Mouse (Mus musculus): ENCODE measurements around the gene Pagr1b. TPM values are rescaled to one million over a fixed set of nuclear protein-coding genes. Genes with fewer than 3 reads are reported as not detected.

Gene Pagr1b
- polyA plus RNA-seq, 1 experiment from 2014 or later: not detected

- Histone ChIP-seq H3K4me3 (replicated peaks) (no peak overlapping the region), H3K36me3 (replicated peaks) (no peaks in the 10 kb centered on the region), H3K4me1 (replicated peaks) (no peaks in the 10 kb centered on the region), H3K9me3 (replicated peaks) (no peaks in the 10 kb centered on the region), H3K9ac (no peak overlapping the region), H3K4me2 (no peak overlapping the region), H3K27me3 (peaks cover 24% of the 10 kb centered on the region), H3K27ac (replicated peaks) (no peak overlapping the region)
- WGBS (ENCODE audit: insufficient replicate concordance): 42% methylated on average over 3 of the region's 3 CpGs
- no peak for ATAC-seq (ENCODE audit: insufficient read depth)
Observed at GRCm38 (mm10) chr7:126965568-126965967, 50.7 kb downstream of the Pagr1b start.

GRCm38 (mm10) chr7:126963548-126964286, 52.6 kb downstream of the Pagr1b start:
- peaks cover 24% of the 10 kb centered on the region for H3K27me3 ChIP-seq
- WGBS (ENCODE audit: insufficient replicate concordance): 28% methylated on average over 19 of the region's 19 CpGs
- no peak overlapping the region for H3K4me2 ChIP-seq
- H3K4me1 ChIP-seq (replicated peaks): no peaks in the 10 kb centered on the region
- ATAC-seq (ENCODE audit: insufficient read depth): no peak
- no peak overlapping the region for H3K4me3 ChIP-seq (replicated peaks)
- H3K27ac ChIP-seq (replicated peaks): no peak overlapping the region
- H3K9me3 ChIP-seq (replicated peaks): no peaks in the 10 kb centered on the region
- no peaks in the 10 kb centered on the region for H3K36me3 ChIP-seq (replicated peaks)
- H3K9ac ChIP-seq: no peak overlapping the region

- Histone ChIP-seq H3K4me1 (replicated peaks) (no peaks in the 10 kb centered on the region), H3K4me3 (replicated peaks) (no peak overlapping the region), H3K36me3 (replicated peaks) (no peaks in the 10 kb centered on the region), H3K27ac (replicated peaks) (no peak overlapping the region), H3K9me3 (replicated peaks) (no peaks in the 10 kb centered on the region), H3K4me2 (no peak overlapping the region), H3K9ac (no peak overlapping the region), H3K27me3 (peaks cover 24% of the 10 kb centered on the region)
- 62% methylated on average over 4 of the region's 4 CpGs for WGBS (ENCODE audit: insufficient replicate concordance)
- no peak for ATAC-seq (ENCODE audit: insufficient read depth)
Observed at GRCm38 (mm10) chr7:126961965-126962364, 54.3 kb downstream of the Pagr1b start.

- WGBS (ENCODE audit: insufficient replicate concordance): 67% methylated on average over 5 of the region's 5 CpGs
- Histone ChIP-seq H3K4me3 (replicated peaks) (no peak overlapping the region), H3K9ac (no peak overlapping the region), H3K36me3 (replicated peaks) (no peaks in the 10 kb centered on the region), H3K27ac (replicated peaks) (no peak overlapping the region), H3K4me1 (replicated peaks) (no peaks in the 10 kb centered on the region), H3K4me2 (no peak overlapping the region), H3K9me3 (replicated peaks) (no peaks in the 10 kb centered on the region), H3K27me3 (peaks cover 24% of the 10 kb centered on the region)
- ATAC-seq (ENCODE audit: insufficient read depth): no peak
Observed at GRCm38 (mm10) chr7:126961095-126961494, 55.2 kb downstream of the Pagr1b start.

- Histone ChIP-seq H3K4me3 (replicated peaks) (no peak overlapping the region), H3K27me3 (peaks cover 24% of the 10 kb centered on the region), H3K4me2 (no peak overlapping the region), H3K27ac (replicated peaks) (no peak overlapping the region), H3K36me3 (replicated peaks) (no peaks in the 10 kb centered on the region), H3K9ac (no peak overlapping the region), H3K9me3 (replicated peaks) (no peaks in the 10 kb centered on the region), H3K4me1 (replicated peaks) (no peaks in the 10 kb centered on the region)
- 33% methylated on average over 9 of the region's 9 CpGs for WGBS (ENCODE audit: insufficient replicate concordance)
- ATAC-seq (ENCODE audit: insufficient read depth): no peak
Observed at GRCm38 (mm10) chr7:126959780-126960179, 56.5 kb downstream of the Pagr1b start.

- WGBS (ENCODE audit: insufficient replicate concordance): 31% methylated on average over 3 of the region's 3 CpGs
- no peak overlapping the region for H3K4me3 ChIP-seq (replicated peaks)
- H3K4me2 ChIP-seq: no peak overlapping the region
- no peak overlapping the region for H3K9ac ChIP-seq
- H3K36me3 ChIP-seq (replicated peaks): no peaks in the 10 kb centered on the region
- no peak overlapping the region for H3K27ac ChIP-seq (replicated peaks)
- H3K27me3 ChIP-seq: peaks cover 38% of the 10 kb centered on the region
- H3K9me3 ChIP-seq (replicated peaks): no peaks in the 10 kb centered on the region
- ATAC-seq (ENCODE audit: insufficient read depth): no peak
- peaks cover 10% of the 10 kb centered on the region for H3K4me1 ChIP-seq (replicated peaks)
Observed at GRCm38 (mm10) chr7:126955125-126955524, 61.2 kb downstream of the Pagr1b start.

GRCm38 (mm10) chr7:126952646-126953045, 63.6 kb downstream of the Pagr1b start:
- 1% methylated on average over 8 of the region's 8 CpGs for WGBS (ENCODE audit: insufficient replicate concordance)
- Histone ChIP-seq H3K4me3 (replicated peaks) (no peak overlapping the region), H3K9me3 (replicated peaks) (no peaks in the 10 kb centered on the region), H3K27ac (replicated peaks) (no peak overlapping the region), H3K36me3 (replicated peaks) (no peaks in the 10 kb centered on the region), H3K9ac (no peak overlapping the region), H3K27me3 (peaks cover 55% of the 10 kb centered on the region), H3K4me2 (no peak overlapping the region), H3K4me1 (replicated peaks) (peaks cover 20% of the 10 kb centered on the region)
- no peak for ATAC-seq (ENCODE audit: insufficient read depth)

- Histone ChIP-seq H3K9ac (no peak overlapping the region), H3K36me3 (replicated peaks) (no peaks in the 10 kb centered on the region), H3K4me2 (no peak overlapping the region), H3K4me3 (replicated peaks) (no peak overlapping the region), H3K27me3 (peaks cover 55% of the 10 kb centered on the region), H3K4me1 (replicated peaks) (peaks cover 20% of the 10 kb centered on the region), H3K27ac (replicated peaks) (no peak overlapping the region), H3K9me3 (replicated peaks) (no peaks in the 10 kb centered on the region)
- 16% methylated on average over 4 of the region's 4 CpGs for WGBS (ENCODE audit: insufficient replicate concordance)
- ATAC-seq (ENCODE audit: insufficient read depth): no peak
Observed at GRCm38 (mm10) chr7:126951741-126952140, 64.5 kb downstream of the Pagr1b start.

Small RNA genes lying within 50 kb of the gene (microRNA-seq; reads per million reads assigned to microRNA genes)
- gene Gm44343: not detected

Other genes starting within 250 kb of the Pagr1b start
- gene Ypel3, start 239.5 kb downstream of the Pagr1b start, polyA plus RNA-seq (2015; fragmentation: Nextera tagmentation; extraction: Ambion mirVana): 103 and 119 TPM in 2 replicates
- 0.50 and 0.79 TPM in 2 replicates for gene Tbx6, start 235.0 kb downstream of the Pagr1b start, polyA plus RNA-seq (2015; fragmentation: Nextera tagmentation; extraction: Ambion mirVana)
- 107 and 113 TPM in 2 replicates for gene Ppp4c, start 224.0 kb downstream of the Pagr1b start, polyA plus RNA-seq (2015; fragmentation: Nextera tagmentation; extraction: Ambion mirVana)
- gene Fam57b, start 218.8 kb downstream of the Pagr1b start, polyA plus RNA-seq (2015; fragmentation: Nextera tagmentation; extraction: Ambion mirVana): not detected in 2 replicates
- not detected in 2 replicates for gene 4930451I11Rik, start 184.8 kb downstream of the Pagr1b start, polyA plus RNA-seq (2015; fragmentation: Nextera tagmentation; extraction: Ambion mirVana)
- gene Doc2a, start 169.1 kb downstream of the Pagr1b start, polyA plus RNA-seq (2015; fragmentation: Nextera tagmentation; extraction: Ambion mirVana): 0.09 TPM in 1 of 2 replicates, not detected in the other
- gene Hirip3, start 154.5 kb downstream of the Pagr1b start, polyA plus RNA-seq (2015; fragmentation: Nextera tagmentation; extraction: Ambion mirVana): 8.6 and 13.6 TPM in 2 replicates
- 29.4 and 33.9 TPM in 2 replicates for gene Ino80e, start 154.1 kb downstream of the Pagr1b start, polyA plus RNA-seq (2015; fragmentation: Nextera tagmentation; extraction: Ambion mirVana)
- gene Taok2, start 131.8 kb downstream of the Pagr1b start, polyA plus RNA-seq (2015; fragmentation: Nextera tagmentation; extraction: Ambion mirVana): 11.3 and 12.9 TPM in 2 replicates
- gene Tmem219, start 93.6 kb downstream of the Pagr1b start, polyA plus RNA-seq (2015; fragmentation: Nextera tagmentation; extraction: Ambion mirVana): 17.0 and 19.3 TPM in 2 replicates
- 4.1 and 5.0 TPM in 2 replicates for gene Kctd13, start 87.6 kb downstream of the Pagr1b start, polyA plus RNA-seq (2015; fragmentation: Nextera tagmentation; extraction: Ambion mirVana)
- not detected in 2 replicates for gene Asphd1, start 66.9 kb downstream of the Pagr1b start, polyA plus RNA-seq (2015; fragmentation: Nextera tagmentation; extraction: Ambion mirVana)
- gene Sez6l2, start 65.9 kb downstream of the Pagr1b start, polyA plus RNA-seq (2015; fragmentation: Nextera tagmentation; extraction: Ambion mirVana): 0.07 and 0.12 TPM in 2 replicates
- gene Cdipt, start 40.6 kb downstream of the Pagr1b start, polyA plus RNA-seq (2015; fragmentation: Nextera tagmentation; extraction: Ambion mirVana): 44.8 and 51.7 TPM in 2 replicates
- gene Cdiptos, start 40.4 kb downstream of the Pagr1b start, polyA plus RNA-seq (2015; fragmentation: Nextera tagmentation; extraction: Ambion mirVana): 0.46 and 0.63 TPM in 2 replicates
- 9.2 TPM in 2 replicates for gene Mvp, start 1.9 kb downstream of the Pagr1b start, polyA plus RNA-seq (2015; fragmentation: Nextera tagmentation; extraction: Ambion mirVana)
- gene Pagr1a, start 868 bp upstream of the Pagr1b start, polyA plus RNA-seq (2015; fragmentation: Nextera tagmentation; extraction: Ambion mirVana): 32.8 and 39.1 TPM in 2 replicates
- gene Gm42742, start 4.6 kb upstream of the Pagr1b start, polyA plus RNA-seq (2015; fragmentation: Nextera tagmentation; extraction: Ambion mirVana): 3.6 and 4.0 TPM in 2 replicates
- gene Prrt2, start 4.7 kb upstream of the Pagr1b start, polyA plus RNA-seq (2015; fragmentation: Nextera tagmentation; extraction: Ambion mirVana): 0.13 and 0.56 TPM in 2 replicates
- gene Maz, start 10.6 kb upstream of the Pagr1b start, polyA plus RNA-seq (2015; fragmentation: Nextera tagmentation; extraction: Ambion mirVana): 38.1 and 45.7 TPM in 2 replicates
- 108 and 111 TPM in 2 replicates for gene Kif22, start 26.0 kb upstream of the Pagr1b start, polyA plus RNA-seq (2015; fragmentation: Nextera tagmentation; extraction: Ambion mirVana)
- gene Zg16, start 70.8 kb upstream of the Pagr1b start, polyA plus RNA-seq (2015; fragmentation: Nextera tagmentation; extraction: Ambion mirVana): 0.24 and 0.33 TPM in 2 replicates
- 8.2 and 9.5 TPM in 2 replicates for gene AI467606, start 74.9 kb upstream of the Pagr1b start, polyA plus RNA-seq (2015; fragmentation: Nextera tagmentation; extraction: Ambion mirVana)
- 65.5 and 76.7 TPM in 2 replicates for gene Qprt, start 105.7 kb upstream of the Pagr1b start, polyA plus RNA-seq (2015; fragmentation: Nextera tagmentation; extraction: Ambion mirVana)
- 6.7 and 6.8 TPM in 2 replicates for gene Spn, start 121.3 kb upstream of the Pagr1b start, polyA plus RNA-seq (2015; fragmentation: Nextera tagmentation; extraction: Ambion mirVana)
- 18.0 and 21.5 TPM in 2 replicates for gene Cd2bp2, start 179.6 kb upstream of the Pagr1b start, polyA plus RNA-seq (2015; fragmentation: Nextera tagmentation; extraction: Ambion mirVana)
- gene Tbc1d10b, start 192.0 kb upstream of the Pagr1b start, polyA plus RNA-seq (2015; fragmentation: Nextera tagmentation; extraction: Ambion mirVana): 17.1 and 18.2 TPM in 2 replicates
- gene Mylpf, start 192.4 kb upstream of the Pagr1b start, polyA plus RNA-seq (2015; fragmentation: Nextera tagmentation; extraction: Ambion mirVana): 67.8 and 89.3 TPM in 2 replicates
- gene Zfp553, start 216.6 kb upstream of the Pagr1b start, polyA plus RNA-seq (2015; fragmentation: Nextera tagmentation; extraction: Ambion mirVana): 6.3 and 6.8 TPM in 2 replicates
- gene Sept1, start 216.6 kb upstream of the Pagr1b start, polyA plus RNA-seq (2015; fragmentation: Nextera tagmentation; extraction: Ambion mirVana): 9.4 and 9.7 TPM in 2 replicates
- 13.8 and 15.0 TPM in 2 replicates for gene Zfp771, start 227.8 kb upstream of the Pagr1b start, polyA plus RNA-seq (2015; fragmentation: Nextera tagmentation; extraction: Ambion mirVana)
- gene Dctpp1, start 244.2 kb upstream of the Pagr1b start, polyA plus RNA-seq (2015; fragmentation: Nextera tagmentation; extraction: Ambion mirVana): 74.2 and 84.8 TPM in 2 replicates